Mouse (Mus musculus) limb, embryonic 12.5 days (tissue): ENCODE results near the gene Arrdc5. TPM values are rescaled to one million over a fixed set of nuclear protein-coding genes. Genes with fewer than 3 reads are reported as not detected.
A peak's percentile ranks its signal among the peaks of the same experiment; 100 is the strongest.

ENCODE experiments used
- ATAC-seq: fragments of 200-750 bp; cut with Nextera tagmentation; 2 replicates; pipeline ENCODE4 v1.8.0; 2017; ENCODE audit warnings: low read depth, moderate TSS enrichment; ENCODE audit not compliant: insufficient number of reproducible peaks, insufficient read depth, low FRiP score, low TSS enrichment
- H3K27ac ChIP-seq: fragments of 300-500 bp; sonication (generic); 2 replicates; pipeline ENCODE4 v1.5.1; 2016; ENCODE audit warnings: mild to moderate bottlenecking, moderate library complexity
- H3K27me3 ChIP-seq: fragments of 300-500 bp; sonication (generic); 2 replicates; pipeline ENCODE4 v1.6.1; 2016; ENCODE audit warnings: mild to moderate bottlenecking, moderate library complexity
- H3K36me3 ChIP-seq: fragments of 300-500 bp; sonication (generic); 2 replicates; pipeline ENCODE4 v1.6.1; 2016; ENCODE audit warnings: mild to moderate bottlenecking, moderate library complexity
- H3K4me1 ChIP-seq: fragments of 300-500 bp; sonication (generic); replicated peaks from 2 replicates; pipeline ENCODE4 v1.6.1; 2016
- H3K4me2 ChIP-seq: fragments of 300-500 bp; sonication (generic); 2 replicates; pipeline ENCODE4 v1.6.1; 2016; ENCODE audit warnings: mild to moderate bottlenecking, moderate library complexity
- H3K4me3 ChIP-seq: fragments of 300-500 bp; sonication (generic); replicated peaks from 2 replicates; pipeline ENCODE4 v1.5.1; 2016; ENCODE audit warnings: mild to moderate bottlenecking
- H3K9ac ChIP-seq: fragments of 300-500 bp; sonication (generic); replicated peaks from 2 replicates; pipeline ENCODE4 v1.6.1; 2016; ENCODE audit warnings: mild to moderate bottlenecking, moderate library complexity
- H3K9me3 ChIP-seq: fragments of 300-500 bp; sonication (generic); 2 replicates; pipeline ENCODE4 v1.6.1; 2016; ENCODE audit warnings: mild to moderate bottlenecking, moderate library complexity
- WGBS: fragments of 180-500 bp; shearing (Covaris S2); methylation state at CpG from one replicate; pipeline ENCODE4 v1.1.7; 2016; 5-methylcytosine and 5-hydroxymethylcytosine counted together
- polyA plus RNA-seq: library from polyadenylated mRNA; unstranded; fragments of >200 nt; fragmentation: Nextera tagmentation; extraction: Ambion mirVana; gene quantifications from 2 replicates; pipeline ENCODE4 v1.2.1, GENCODE M21; 2016

Gene Arrdc5
- polyA plus RNA-seq, 1 experiment from 2014 or later = not detected

DNA sequence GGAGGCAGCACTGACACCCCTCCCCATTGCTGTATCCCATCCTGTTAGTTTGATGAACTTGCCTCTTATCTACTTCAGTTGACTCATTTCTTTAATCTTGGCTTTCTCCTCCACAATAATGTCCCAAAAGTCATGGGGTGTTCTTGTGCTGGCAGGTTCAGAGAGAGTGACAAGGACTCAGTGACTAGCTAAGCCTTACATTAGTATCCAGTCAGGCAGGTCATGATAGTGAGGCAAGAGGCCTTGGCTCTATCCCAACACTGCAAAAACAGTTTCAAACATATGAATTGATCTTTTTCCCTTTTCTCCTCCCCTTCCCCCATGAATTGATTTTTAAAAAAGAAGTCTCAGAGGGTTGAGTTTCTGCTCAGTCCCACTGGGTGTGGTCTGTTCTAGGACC, 29.2 kb upstream of the Arrdc5 start:
- Histone ChIP-seq H3K4me1 (peaks cover 26% of the 10 kb centered on the region), H3K4me2 (no peak overlapping the region), H3K27me3 (no peaks in the 10 kb centered on the region), H3K27ac (no peak overlapping the region), H3K36me3 (peaks cover 6% of the 10 kb centered on the region; the same call in 1 of the 2 replicates), H3K9me3 (no peaks in the 10 kb centered on the region), H3K4me3 (no peak overlapping the region), H3K9ac (no peak overlapping the region)
- ATAC-seq = no peak

DNA sequence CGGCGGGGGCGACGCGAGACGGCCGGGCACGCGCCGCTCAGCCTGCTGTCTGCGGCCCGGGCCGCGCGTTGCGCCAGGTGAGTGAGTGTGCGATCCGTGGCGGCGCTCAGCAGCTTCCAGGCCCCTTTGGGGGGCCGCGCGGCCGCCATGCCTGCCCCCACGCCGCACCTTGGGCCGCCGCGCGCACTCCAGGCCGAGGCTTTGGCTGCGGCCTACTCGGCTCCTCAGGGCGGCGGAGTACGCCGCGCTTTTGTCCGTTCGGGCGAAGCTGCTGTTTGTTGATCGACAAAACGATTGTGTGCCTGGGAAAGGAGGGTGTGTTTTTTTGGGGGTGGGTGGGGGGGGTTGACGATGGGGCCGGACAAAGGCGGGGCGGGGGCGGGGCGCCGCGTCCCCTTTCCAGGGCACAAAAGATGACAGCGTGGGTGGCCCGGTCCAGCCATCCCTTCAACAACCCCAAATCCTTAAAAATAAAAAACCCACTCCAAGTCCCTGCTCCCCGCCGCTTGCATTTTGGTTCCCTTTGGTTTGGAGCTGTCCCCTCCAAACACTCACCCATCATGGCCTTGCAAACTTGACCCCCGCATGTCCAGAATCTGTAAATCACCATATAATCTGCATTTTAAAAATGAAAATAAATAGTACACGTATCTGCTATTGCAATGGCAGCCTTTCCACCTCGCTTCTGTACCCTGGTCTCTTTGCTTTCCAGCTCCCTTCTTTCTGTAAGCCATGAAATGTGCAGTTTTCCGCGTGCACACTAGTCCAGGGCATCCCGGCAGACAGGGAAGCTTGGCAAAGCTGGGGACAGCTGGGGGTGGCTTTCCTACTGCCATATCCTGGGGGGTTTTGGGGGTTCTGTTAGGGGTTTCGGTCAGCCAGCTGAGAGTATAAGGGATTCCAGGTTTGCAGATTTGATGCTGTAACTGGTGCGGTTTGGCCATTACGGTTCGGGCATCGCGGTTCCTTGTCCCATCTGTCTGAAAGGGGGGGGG, 26.4 kb upstream of the Arrdc5 start:
- Histone ChIP-seq H3K36me3 (peaks cover 29% of the 10 kb centered on the region), H3K9me3 (no peaks in the 10 kb centered on the region), H3K4me3 (peak overlapping the region; percentile 90), H3K27ac (peak overlapping the region; percentile 91), H3K9ac (peak overlapping the region; percentile 91), H3K4me2 (peak overlapping the region; percentile 81), H3K4me1 (peaks cover 27% of the 10 kb centered on the region), H3K27me3 (no peaks in the 10 kb centered on the region)
- ATAC-seq = peak; percentile 11; the same call in 1 of the 2 replicates
- 3% methylated on average over 64 of the region's 67 CpGs for WGBS

DNA sequence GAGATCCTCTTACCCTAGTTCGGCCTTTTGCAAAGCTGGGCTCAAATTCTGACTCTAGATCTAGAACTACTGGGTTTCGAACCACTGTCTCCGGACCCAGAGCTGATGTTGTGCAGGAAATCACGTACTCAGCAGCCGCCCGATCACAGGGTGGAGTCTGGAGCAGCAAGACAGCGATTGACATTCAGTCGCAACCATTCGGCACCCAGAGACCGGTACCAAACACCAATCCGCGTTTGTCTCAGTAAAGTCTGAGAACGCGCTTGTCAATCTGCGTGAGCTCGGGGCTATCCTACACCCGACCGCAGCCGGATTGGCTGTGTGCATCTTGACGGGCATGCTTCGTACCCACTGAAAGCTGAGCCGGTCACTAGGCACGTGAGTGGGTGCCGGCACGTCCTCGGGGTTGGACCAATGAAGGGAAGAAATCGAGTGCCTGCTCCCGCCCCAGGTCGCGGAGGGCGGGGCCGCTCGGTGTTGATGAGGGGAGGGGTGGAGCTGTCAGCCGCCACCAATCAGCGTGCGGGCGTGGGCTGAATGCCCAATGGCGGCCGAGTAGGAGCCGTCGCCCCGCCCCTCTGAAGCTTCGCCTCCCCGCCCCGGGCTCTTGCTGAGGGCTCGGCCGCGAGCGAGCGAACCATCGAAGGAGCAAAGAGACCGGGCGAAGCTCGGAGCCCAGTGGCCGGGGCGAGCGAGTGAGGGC, 25.5 kb upstream of the Arrdc5 start, which contains the start of gene Kdm4b:
Kdm4b (plus strand) TSS at position 613 of the 703 bp plus-strand sequence.
- peaks cover 37% of the 10 kb centered on the region for H3K36me3 ChIP-seq
- H3K9me3 ChIP-seq = no peaks in the 10 kb centered on the region
- H3K27ac ChIP-seq = peak within 1 kb of the TSS; percentile 91
- peak within 1 kb of the TSS; percentile 91 for H3K9ac ChIP-seq
- peak within 1 kb of the TSS; percentile 81 for H3K4me2 ChIP-seq
- H3K27me3 ChIP-seq = no peaks in the 10 kb centered on the region
- ATAC-seq = peak; percentile 100
- peak within 1 kb of the TSS; percentile 90 for H3K4me3 ChIP-seq
- peaks cover 27% of the 10 kb centered on the region for H3K4me1 ChIP-seq
- WGBS = under 1% methylated on average over 57 of the region's 57 CpGs

DNA sequence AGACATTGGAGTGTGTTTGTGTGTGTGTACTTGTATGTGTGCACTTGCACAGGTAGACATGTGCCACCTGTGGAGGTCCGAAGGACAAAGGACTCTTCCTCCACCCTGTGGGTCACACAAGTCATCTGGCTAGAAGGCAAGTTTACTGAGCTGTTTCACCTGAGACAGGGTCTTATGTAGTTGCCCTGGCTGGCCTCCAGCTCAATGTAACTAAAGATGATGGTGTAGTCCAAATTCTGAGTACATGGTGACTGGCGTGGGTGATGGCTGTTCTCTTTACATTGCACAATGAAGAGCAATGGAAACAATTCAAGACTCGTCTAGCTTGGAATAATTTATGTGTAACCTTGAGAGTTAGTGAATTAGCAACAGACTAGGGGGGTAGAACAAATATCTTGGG, 24.3 kb upstream of the Arrdc5 start:
- Histone ChIP-seq H3K27me3 (no peaks in the 10 kb centered on the region), H3K4me1 (peaks cover 27% of the 10 kb centered on the region), H3K27ac (0 out of 2 replicates have a peak overlapping the region, but pooled peaks have one; percentile 50), H3K36me3 (peaks cover 49% of the 10 kb centered on the region), H3K4me2 (0 out of 2 replicates have a peak overlapping the region, but pooled peaks have one; percentile 81), H3K4me3 (no peak overlapping the region), H3K9me3 (no peaks in the 10 kb centered on the region), H3K9ac (no peak overlapping the region)
- 51% methylated on average over 3 of the region's 3 CpGs for WGBS
- no peak for ATAC-seq

DNA sequence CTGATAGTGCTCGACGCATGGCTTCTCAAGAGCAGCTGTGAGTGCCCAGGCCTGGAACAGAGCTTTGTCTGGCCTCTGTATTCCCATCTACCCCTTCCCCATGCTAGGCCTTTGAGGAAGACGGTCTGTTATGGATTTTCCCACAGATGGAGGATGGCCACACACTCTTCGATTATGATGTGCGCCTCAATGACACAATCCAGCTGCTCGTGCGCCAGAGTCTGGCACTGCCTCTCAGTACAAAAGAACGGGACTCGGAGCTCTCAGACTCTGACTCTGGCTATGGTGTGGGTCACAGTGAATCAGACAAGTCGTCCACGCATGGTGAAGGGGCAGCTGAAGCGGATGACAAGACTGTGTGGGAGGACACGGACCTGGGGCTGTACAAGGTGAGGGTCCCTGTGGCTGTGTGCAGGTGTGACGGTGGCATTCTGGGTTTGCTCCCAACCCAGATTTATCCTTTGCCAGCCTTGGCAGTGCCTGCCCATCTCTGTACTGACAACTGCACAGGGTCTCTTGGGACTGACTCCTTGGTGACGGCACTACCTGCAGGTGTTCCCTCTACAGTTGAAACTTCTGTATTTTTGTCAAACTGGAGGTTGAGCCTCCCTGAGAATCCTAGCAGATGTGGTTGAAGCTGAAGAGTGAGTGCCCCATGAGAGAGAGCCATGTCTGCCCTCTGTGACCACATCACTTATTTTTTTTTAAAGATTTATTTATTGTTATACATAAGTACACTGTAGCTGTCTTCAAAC, 9.3 kb upstream of the Arrdc5 start:
- no peak overlapping the region for H3K9ac ChIP-seq
- no peak overlapping the region for H3K27ac ChIP-seq

DNA sequence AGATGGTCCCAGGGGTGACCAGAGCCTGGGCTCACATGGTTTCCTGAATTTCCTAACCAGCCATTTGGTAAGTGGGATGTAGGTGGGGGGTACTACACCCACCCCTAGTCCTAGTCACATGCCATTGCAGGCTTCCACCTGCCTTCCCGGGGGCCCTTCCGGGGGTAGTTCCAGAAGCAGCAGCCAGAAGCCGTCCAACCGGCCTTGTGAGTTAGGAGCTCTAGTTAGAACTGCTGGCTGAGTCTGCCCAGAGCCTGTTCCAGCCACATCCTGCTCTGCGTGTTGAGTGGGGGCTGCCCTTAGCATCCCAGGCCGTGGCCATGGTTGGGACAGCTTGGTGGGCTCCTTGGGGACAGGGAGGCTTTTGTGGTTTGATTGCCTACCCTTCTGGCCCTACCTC, 8.0 kb upstream of the Arrdc5 start:
- Histone ChIP-seq H3K36me3 (peaks cover 78% of the 10 kb centered on the region), H3K27ac (peak overlapping the region; percentile 41; the same call in 1 of the 2 replicates), H3K9me3 (no peaks in the 10 kb centered on the region), H3K4me2 (0 out of 2 replicates have a peak overlapping the region, but pooled peaks have one; percentile 1), H3K27me3 (no peaks in the 10 kb centered on the region), H3K9ac (peak overlapping the region; percentile 32; the same call in 1 of the 2 replicates), H3K4me3 (no peak overlapping the region), H3K4me1 (peaks cover 32% of the 10 kb centered on the region)
- ATAC-seq = no peak
- WGBS = 72% methylated on average over 6 of the region's 6 CpGs

More for the DNA sequence above, 9.3 kb upstream of the Arrdc5 start:
- Histone ChIP-seq H3K27me3 (no peaks in the 10 kb centered on the region), H3K4me1 (peaks cover 32% of the 10 kb centered on the region), H3K9me3 (no peaks in the 10 kb centered on the region), H3K4me2 (no peak overlapping the region), H3K4me3 (no peak overlapping the region), H3K36me3 (peaks cover 90% of the 10 kb centered on the region)
- no peak for ATAC-seq
- WGBS = 91% methylated on average over 15 of the region's 15 CpGs

DNA sequence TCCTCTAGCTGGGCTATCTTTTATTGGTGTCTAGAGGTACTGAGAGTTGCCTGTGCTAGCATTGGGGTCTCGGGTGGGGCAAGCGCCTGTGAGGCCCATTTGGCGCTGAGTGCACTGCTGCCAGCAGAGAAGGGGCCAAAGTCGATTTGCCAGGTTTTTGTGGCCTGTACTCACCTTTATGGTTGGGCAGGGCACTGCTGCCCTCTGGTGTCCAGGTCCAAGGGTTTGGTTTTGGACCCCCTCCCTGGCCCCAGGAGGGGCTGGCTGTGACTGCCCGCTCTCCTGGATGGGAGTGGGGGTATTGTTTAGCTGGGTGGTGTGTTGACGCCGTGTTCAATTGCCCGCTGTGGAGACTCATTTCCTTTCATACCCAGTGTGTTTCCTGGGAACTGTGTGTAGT, 5.7 kb upstream of the Arrdc5 start:
- peaks cover 42% of the 10 kb centered on the region for H3K4me1 ChIP-seq
- H3K4me3 ChIP-seq = peak overlapping the region; percentile 83
- WGBS = 65% methylated on average over 8 of the region's 8 CpGs
- peak overlapping the region; percentile 97 for H3K4me2 ChIP-seq
- peak overlapping the region; percentile 84 for H3K9ac ChIP-seq
- no peak for ATAC-seq
- no peaks in the 10 kb centered on the region for H3K27me3 ChIP-seq
- peaks cover 55% of the 10 kb centered on the region for H3K36me3 ChIP-seq
- no peaks in the 10 kb centered on the region for H3K9me3 ChIP-seq
- peak overlapping the region; percentile 78; the same call in 1 of the 2 replicates for H3K27ac ChIP-seq

DNA sequence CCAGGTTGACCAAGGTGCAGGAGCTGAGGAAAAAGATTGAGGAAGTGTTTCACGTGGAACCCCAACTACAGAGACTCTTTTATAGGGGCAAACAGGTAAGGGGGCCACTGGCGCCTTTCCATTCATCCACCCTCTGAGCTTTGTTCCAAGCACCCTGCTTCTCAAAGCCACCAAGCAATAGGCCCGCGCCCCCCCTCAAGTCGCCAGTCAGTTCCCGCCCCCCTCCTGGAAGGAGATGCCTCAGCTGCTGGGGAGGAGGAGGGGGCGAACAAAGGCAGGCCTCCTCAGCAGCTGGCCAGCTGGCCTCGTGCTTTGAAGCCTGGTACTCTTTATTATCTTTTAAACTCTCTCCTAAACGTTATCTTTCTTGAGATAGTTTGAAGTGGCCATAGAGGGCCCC, 5.1 kb upstream of the Arrdc5 start:
- Histone ChIP-seq H3K9ac (peak overlapping the region; percentile 84), H3K27ac (peak overlapping the region; percentile 78; the same call in 1 of the 2 replicates), H3K4me2 (peak overlapping the region; percentile 97), H3K4me3 (peak overlapping the region; percentile 83), H3K36me3 (peaks cover 48% of the 10 kb centered on the region), H3K27me3 (no peaks in the 10 kb centered on the region), H3K4me1 (peaks cover 42% of the 10 kb centered on the region), H3K9me3 (no peaks in the 10 kb centered on the region)
- 19% methylated on average over 9 of the region's 9 CpGs for WGBS
- ATAC-seq = no peak

DNA sequence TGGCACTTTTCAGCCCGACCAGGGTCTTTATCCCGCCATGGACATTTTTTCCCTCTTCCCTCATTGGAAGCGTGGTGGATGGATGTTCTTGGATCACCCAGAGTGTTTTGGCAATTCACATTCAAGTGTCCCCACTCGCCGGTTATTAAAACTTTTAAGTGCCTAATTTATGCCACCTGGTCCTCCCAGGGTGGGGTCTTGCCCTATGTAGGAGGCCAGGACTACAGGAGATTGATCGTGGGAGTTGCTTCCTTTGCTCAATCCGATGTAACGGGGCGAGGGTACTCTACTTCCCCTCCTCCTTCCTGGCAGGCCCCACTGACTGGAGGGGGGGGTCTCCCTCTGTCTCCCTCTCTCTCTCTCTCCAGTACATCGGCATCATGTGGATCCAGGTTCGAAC, 4.6 kb upstream of the Arrdc5 start:
- ATAC-seq = no peak
- peak overlapping the region; percentile 83 for H3K4me3 ChIP-seq
- peak overlapping the region; percentile 97 for H3K4me2 ChIP-seq
- H3K27ac ChIP-seq = peak overlapping the region; percentile 78
- H3K9ac ChIP-seq = peak overlapping the region; percentile 84
- 4% methylated on average over 11 of the region's 11 CpGs for WGBS
- H3K9me3 ChIP-seq = no peaks in the 10 kb centered on the region
- peaks cover 42% of the 10 kb centered on the region for H3K4me1 ChIP-seq
- peaks cover 44% of the 10 kb centered on the region for H3K36me3 ChIP-seq
- no peaks in the 10 kb centered on the region for H3K27me3 ChIP-seq

DNA sequence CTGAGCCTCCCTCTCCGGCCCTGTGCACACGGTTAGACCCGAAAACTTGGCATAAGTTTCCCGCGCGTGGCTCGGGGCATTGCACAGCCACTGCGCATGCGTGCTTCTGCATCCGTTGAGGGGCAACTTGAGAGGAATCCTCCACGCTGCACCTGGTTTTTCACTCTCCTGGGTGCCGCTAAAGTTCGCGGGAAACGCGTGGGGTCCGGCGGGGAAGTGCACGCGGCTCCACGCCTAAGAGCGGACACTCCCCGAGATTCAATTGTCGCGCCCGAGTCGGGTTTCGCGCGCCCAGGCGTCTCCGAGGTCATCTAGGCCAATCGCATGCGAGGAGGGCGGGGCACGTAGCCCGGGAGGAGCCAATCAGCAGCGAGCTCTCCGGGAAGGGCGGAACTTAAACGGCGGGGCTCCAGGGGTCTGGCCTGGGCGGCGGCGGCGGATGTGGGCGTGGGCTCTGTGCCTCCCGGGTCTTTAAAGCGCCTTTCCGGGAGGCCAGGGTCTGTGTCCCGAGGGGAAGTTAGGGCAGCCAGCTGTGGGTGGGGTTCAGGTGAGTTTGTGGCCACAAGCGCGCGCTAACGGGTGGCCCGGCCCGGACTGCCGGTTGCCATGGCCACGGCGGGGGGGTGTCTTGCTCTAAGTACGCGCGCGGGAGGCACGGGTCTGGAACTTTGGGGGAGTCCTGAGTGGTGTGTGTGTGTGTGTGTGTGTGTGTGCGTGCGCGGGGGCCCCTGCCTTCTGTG, 3.9 kb upstream of the Arrdc5 start:
- Histone ChIP-seq H3K27me3 (no peaks in the 10 kb centered on the region), H3K36me3 (peaks cover 37% of the 10 kb centered on the region), H3K4me1 (peaks cover 42% of the 10 kb centered on the region), H3K9ac (peak overlapping the region; percentile 84), H3K27ac (peak overlapping the region; percentile 95), H3K4me3 (peak overlapping the region; percentile 83), H3K9me3 (no peaks in the 10 kb centered on the region; the same call in 1 of the 2 replicates), H3K4me2 (peak overlapping the region; percentile 97)
- WGBS = under 1% methylated on average over 68 of the region's 68 CpGs
- ATAC-seq = peak; percentile 86
